Mouse (Mus musculus): ENCODE results near the gene Slc22a29. TPM values are rescaled to one million over a fixed set of nuclear protein-coding genes. Genes with fewer than 3 reads are reported as not detected.
"Not testable (repeated sequence)": the region's sequence is repeated elsewhere in the genome, so short reads cannot be mapped to it uniquely, and the experiment has no call there.

Slc22a29 gene
- polyA plus RNA-seq (2016; fragmentation: Nextera tagmentation; extraction: Ambion mirVana) = not detected in 2 replicates

DNA sequence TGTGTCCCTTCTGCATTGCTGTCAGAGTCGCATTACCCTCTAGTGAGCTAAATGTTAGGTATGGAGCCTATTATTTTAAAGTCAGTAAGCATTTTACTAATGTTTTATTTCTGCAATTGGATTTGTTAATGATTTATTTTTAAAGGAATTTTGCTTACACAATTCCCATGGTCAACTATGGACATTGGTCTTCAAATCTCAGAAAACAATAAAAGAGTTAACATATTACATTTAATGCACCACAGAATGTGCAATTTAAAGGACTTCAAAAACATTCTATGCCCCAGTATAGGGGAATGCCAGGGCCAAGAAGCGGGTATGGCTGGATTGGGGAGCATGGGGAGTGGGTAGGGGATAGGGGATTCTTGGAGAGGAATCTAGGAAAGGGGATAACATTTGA is at the start of gene Slc22a29:
TSS of gene Slc22a29 (minus strand) at position 101 of the 400 bp plus-strand sequence.
- H3K9me3 ChIP-seq = peaks cover 10% of the 10 kb centered on the region
- no peak within 1 kb of the TSS for H3K4me3 ChIP-seq
- H3K27me3 ChIP-seq (replicated peaks; ENCODE audit: low read depth, poor library complexity, severe bottlenecking) = no peaks in the 10 kb centered on the region
- no peaks in the 10 kb centered on the region for H3K4me1 ChIP-seq
- 84% methylated on average over 2 of the region's 2 CpGs for WGBS
- H3K36me3 ChIP-seq (replicated peaks) = no peaks in the 10 kb centered on the region
- DNase-seq (ENCODE audit: low spot score) = no peak
- H3K27ac ChIP-seq (replicated peaks) = no peak within 1 kb of the TSS

GRCm38 (mm10) chr19:8265324-8265723 is 46.6 kb upstream of the Slc22a29 start:
- H3K27ac ChIP-seq (replicated peaks) = no peak overlapping the region
- 77% methylated on average over 3 of the region's 3 CpGs for WGBS
- H3K4me3 ChIP-seq = no peak overlapping the region
- DNase-seq (ENCODE audit: low spot score) = no peak
- H3K36me3 ChIP-seq (replicated peaks) = no peaks in the 10 kb centered on the region
- no peaks in the 10 kb centered on the region for H3K27me3 ChIP-seq (replicated peaks; ENCODE audit: low read depth, poor library complexity, severe bottlenecking)
- 0 out of 2 replicates have a peak, but pooled peaks cover 2% of the 10 kb centered on the region for H3K9me3 ChIP-seq
- H3K4me1 ChIP-seq = no peaks in the 10 kb centered on the region

GRCm38 (mm10) chr19:8252705-8253037 is 34.0 kb upstream of the Slc22a29 start:
- Histone ChIP-seq H3K27ac (replicated peaks) (peak overlapping the region; percentile 86; the same call in 1 of the 2 replicates), H3K4me3 (peak overlapping the region; percentile 70), H3K36me3 (replicated peaks) (no peaks in the 10 kb centered on the region), H3K4me1 (no peaks in the 10 kb centered on the region; the same call in 1 of the 2 replicates), H3K9me3 (peaks cover 13% of the 10 kb centered on the region; the same call in 1 of the 2 replicates), H3K27me3 (replicated peaks; ENCODE audit: low read depth, poor library complexity, severe bottlenecking) (no peaks in the 10 kb centered on the region)
- whole genome bisulfite sequencing = 36% methylated on average over 3 of the region's 3 CpGs
- DNase-seq (ENCODE audit: low spot score) = peak; percentile 8

DNA sequence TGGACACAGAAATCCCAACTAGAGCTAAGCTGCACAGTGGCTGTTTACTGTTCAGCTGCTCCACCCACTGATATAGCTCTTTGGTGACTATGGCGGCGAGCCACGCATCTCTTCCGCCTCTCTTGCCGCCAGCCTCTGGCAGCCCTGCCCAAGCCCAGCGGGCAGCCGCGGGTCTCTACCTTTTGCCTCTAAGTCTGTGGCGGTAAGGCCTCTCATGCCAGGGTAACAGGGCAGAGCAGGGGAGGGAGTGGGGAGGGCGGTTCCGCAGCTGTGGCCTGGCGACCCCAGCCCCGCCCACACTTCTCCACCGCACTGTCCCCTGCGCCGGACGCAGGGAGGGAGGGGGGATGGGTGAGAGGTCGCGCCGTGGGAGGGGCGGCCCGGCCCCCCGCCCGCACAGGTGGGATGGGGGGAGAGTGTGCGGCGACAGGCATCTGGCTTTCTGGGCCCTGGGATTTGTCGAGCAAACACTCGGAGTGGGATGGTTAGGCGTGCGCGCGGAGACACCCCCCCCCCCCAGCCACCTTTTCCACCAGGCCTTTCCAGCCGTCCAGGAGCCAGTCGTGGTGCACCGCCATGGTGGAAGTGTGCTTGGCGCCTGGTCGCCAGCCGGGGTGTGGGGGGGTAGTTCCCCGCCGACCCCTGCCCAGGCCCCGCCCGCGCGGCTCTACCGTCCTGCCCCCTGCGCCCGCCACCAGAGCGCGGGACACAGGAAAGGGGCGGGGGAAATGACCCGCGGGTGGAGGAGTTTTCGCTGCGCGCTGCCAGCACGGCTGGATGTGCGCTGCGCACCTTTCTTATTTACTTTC is 33.4 kb upstream of the Slc22a29 start:
- H3K27ac ChIP-seq (replicated peaks) = peak overlapping the region; percentile 86
- H3K27me3 ChIP-seq (replicated peaks; ENCODE audit: low read depth, poor library complexity, severe bottlenecking) = no peaks in the 10 kb centered on the region
- peak; percentile 58 for DNase-seq (ENCODE audit: low spot score)
- no peaks in the 10 kb centered on the region; the same call in 1 of the 2 replicates for H3K4me1 ChIP-seq
- WGBS = 7% methylated on average over 58 of the region's 58 CpGs
- peaks cover 10% of the 10 kb centered on the region; the same call in 1 of the 2 replicates for H3K9me3 ChIP-seq
- H3K36me3 ChIP-seq (replicated peaks) = no peaks in the 10 kb centered on the region
- H3K4me3 ChIP-seq = peak overlapping the region; percentile 70

DNA sequence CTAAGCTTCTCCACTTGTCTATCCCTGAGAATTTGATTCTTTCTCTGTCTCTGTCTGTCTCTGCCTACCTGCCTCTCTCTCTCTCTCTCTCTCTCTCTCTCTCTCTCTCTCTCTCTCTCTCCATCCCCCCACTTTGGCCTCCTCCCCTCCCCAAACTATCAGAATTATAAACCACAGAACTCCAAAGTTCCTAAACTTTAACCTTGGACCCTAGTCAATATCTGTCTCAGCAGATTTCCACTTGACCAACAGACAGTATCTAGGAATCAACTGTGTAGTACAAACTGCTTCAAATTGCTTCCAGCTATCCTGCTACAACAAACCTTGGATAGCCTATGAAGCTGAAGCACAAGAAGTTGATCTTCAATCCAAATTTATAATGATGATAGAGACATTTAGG is 10.2 kb upstream of the Slc22a29 start:
- Histone ChIP-seq H3K27me3 (replicated peaks; ENCODE audit: low read depth, poor library complexity, severe bottlenecking) (no peaks in the 10 kb centered on the region), H3K36me3 (replicated peaks) (no peaks in the 10 kb centered on the region), H3K4me1 (no peaks in the 10 kb centered on the region), H3K27ac (replicated peaks) (no peak overlapping the region), H3K4me3 (no peak overlapping the region), H3K9me3 (peaks cover 15% of the 10 kb centered on the region)
- DNase-seq (ENCODE audit: low spot score) = no peak

- 58% methylated on average over 2 of the region's 2 CpGs for WGBS
- Histone ChIP-seq H3K4me3 (no peak overlapping the region), H3K9me3 (peaks cover 41% of the 10 kb centered on the region), H3K27ac (replicated peaks) (no peak overlapping the region), H3K27me3 (replicated peaks; ENCODE audit: low read depth, poor library complexity, severe bottlenecking) (no peaks in the 10 kb centered on the region), H3K36me3 (replicated peaks) (no peaks in the 10 kb centered on the region), H3K4me1 (no peaks in the 10 kb centered on the region)
- DNase-seq (ENCODE audit: low spot score) = no peak
Observed at GRCm38 (mm10) chr19:8148787-8149523, 69.7 kb downstream of the Slc22a29 start.

GRCm38 (mm10) chr19:8142716-8143115 is 76.0 kb downstream of the Slc22a29 start:
- H3K27me3 ChIP-seq (replicated peaks; ENCODE audit: low read depth, poor library complexity, severe bottlenecking); H3K4me1 ChIP-seq; DNase-seq (ENCODE audit: low spot score); H3K36me3 ChIP-seq (replicated peaks); H3K4me3 ChIP-seq; H3K27ac ChIP-seq (replicated peaks): not testable (repeated sequence)
- peaks cover 29% of the 10 kb centered on the region for H3K9me3 ChIP-seq
- WGBS = 85% methylated on average over 2 of the region's 2 CpGs

DNA sequence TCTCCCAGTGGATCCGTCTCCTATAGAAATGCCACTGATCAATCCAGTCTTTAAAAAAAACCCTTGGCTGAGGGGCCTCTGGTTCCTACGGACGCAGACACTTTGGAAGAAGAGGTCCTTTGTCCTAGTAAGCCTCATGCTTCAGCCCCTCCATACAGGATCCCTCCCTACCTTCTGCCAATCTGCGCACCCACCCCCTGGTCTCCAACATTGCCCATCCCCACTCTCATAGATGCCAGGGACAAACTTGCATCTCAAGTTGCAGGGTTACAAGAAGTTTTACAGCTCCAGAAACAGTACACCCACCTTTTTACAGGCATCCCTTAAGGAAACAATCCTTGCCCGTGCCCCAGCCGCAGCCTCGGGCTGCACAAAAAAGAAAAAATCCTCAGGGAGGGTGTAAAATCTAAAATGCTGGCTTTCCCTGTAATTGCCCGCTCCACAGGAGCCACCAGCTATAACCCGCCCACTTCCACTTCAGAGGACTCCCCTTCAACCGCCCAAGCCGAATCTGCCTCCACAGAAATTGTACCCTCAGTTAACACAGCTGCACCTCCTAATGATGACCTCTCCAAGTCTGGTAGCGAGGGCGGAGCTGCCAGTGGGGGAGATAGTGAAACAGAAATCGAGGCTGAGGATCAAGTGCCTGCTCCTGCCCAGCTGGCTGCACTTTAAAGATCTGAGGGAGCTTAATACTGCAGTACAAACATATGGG is 84.4 kb downstream of the Slc22a29 start:
- 68% methylated on average over 14 of the region's 14 CpGs for WGBS
- H3K4me1 ChIP-seq; DNase-seq (ENCODE audit: low spot score); H3K4me3 ChIP-seq; H3K27me3 ChIP-seq (replicated peaks; ENCODE audit: low read depth, poor library complexity, severe bottlenecking); H3K27ac ChIP-seq (replicated peaks); H3K36me3 ChIP-seq (replicated peaks): not testable (repeated sequence)
- peaks cover 20% of the 10 kb centered on the region for H3K9me3 ChIP-seq

DNA sequence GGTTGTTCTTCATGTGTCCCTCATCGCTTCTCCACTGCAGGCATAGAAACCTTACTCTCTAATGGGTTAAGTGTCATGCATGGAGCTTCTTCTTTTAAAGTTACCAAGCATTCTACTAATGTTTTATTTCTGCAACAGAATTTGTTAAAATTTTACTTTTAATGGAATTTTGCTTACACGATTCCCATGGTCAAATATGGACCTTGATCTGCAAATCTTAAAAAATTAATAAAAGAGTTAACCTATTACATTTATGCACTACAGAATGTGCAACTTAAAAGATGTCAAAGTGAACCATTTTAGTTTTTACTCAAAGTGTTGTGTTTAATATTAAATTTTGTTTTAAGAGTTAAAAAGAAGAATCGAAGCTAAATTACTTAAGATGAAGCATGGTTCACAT is 86.8 kb downstream of the Slc22a29 start, which contains the start of gene Slc22a28:
TSS of gene Slc22a28 (minus strand) at position 102 of the 400 bp plus-strand sequence.
- not testable (repeated sequence) for H3K27me3 ChIP-seq (replicated peaks; ENCODE audit: low read depth, poor library complexity, severe bottlenecking); H3K4me1 ChIP-seq; H3K27ac ChIP-seq (replicated peaks); H3K4me3 ChIP-seq; DNase-seq (ENCODE audit: low spot score); H3K36me3 ChIP-seq (replicated peaks)
- peaks cover 19% of the 10 kb centered on the region for H3K9me3 ChIP-seq
- 87% methylated on average over 2 of the region's 3 CpGs for WGBS

Other genes starting within 250 kb of the Slc22a29 start
- not detected in 2 replicates for gene Slc22a28, start 86.9 kb downstream of the Slc22a29 start, polyA plus RNA-seq (2016; fragmentation: Nextera tagmentation; extraction: Ambion mirVana)
- not detected in 2 replicates for gene Slc22a30, start 186.2 kb upstream of the Slc22a29 start, polyA plus RNA-seq (2016; fragmentation: Nextera tagmentation; extraction: Ambion mirVana)